In genomic region chr1:120340419-120341171, GRCm38 (mm10) we compare ENCODE assay signal across 9 mouse cellular contexts. TPM values are rescaled to one million over a fixed set of nuclear protein-coding genes. Genes with fewer than 3 reads are reported as not detected.
DNase-seq lines count a peak whose midpoint lies in the region; ATAC-seq and TF ChIP-seq lines count a peak whose summit lies in the region.
"Had no signal": no experiment of that assay in that cellular context is flagged by ENCODE, and none has a peak within 500 bp of the region (broad histone marks: within the 10 kb centered on the region; RNA-seq: fewer than 3 reads in every experiment).

C1ql2 (plus strand) TSS chr1:120340582.

- WGBS in heart, embryonic 15.5 days: 1% methylated on average over 68 of the region's 73 CpGs
- under 1% methylated on average over 72 of the region's 73 CpGs for WGBS in olfactory bulb, adult 2 months

- no peaks in the 10 kb centered on the region for H3K9me3 ChIP-seq in heart, embryonic 15.5 days (replicated peaks)

- H3K27ac ChIP-seq in heart, embryonic 15.5 days: no peak within 1 kb of the TSS
- no peak within 1 kb of the TSS for H3K27ac ChIP-seq in olfactory bulb, adult 2 months (ENCODE audit: insufficient read depth, low read depth, low read length)

- H3K36me3 ChIP-seq in heart, embryonic 15.5 days: no peaks in the 10 kb centered on the region

- peak within 1 kb of the TSS; percentile 39 for H3K4me3 ChIP-seq in heart, embryonic 15.5 days
- peak within 1 kb of the TSS; percentile 17 for H3K4me3 ChIP-seq in olfactory bulb, adult 2 months (ENCODE audit: insufficient read depth, low read depth, low read length)

- H3K27me3 ChIP-seq in heart, embryonic 15.5 days: peaks cover 95% of the 10 kb centered on the region

- DNase-seq in heart, postnatal 36 days: no peak
- peak; percentile 33 for DNase-seq in adrenal gland, postnatal 25 days
- DNase-seq in left cerebral cortex, postnatal 25 days (ENCODE audit: low spot score in 2 of 2): peak; percentile 40 to 51
- no peak for DNase-seq in gastrocnemius, postnatal 4 days (ENCODE audit: low spot score in 2 of 2)
- DNase-seq in kidney, postnatal 14 days: no peak

- no peak for TF ChIP-seq POLR2A in olfactory bulb, adult 2 months (IDR thresholded peaks at IDR 0.05; ENCODE audit: insufficient read depth, low read depth, low read length)

- TF ChIP-seq CTCF in olfactory bulb, adult 2 months (IDR thresholded peaks at IDR 0.05; ENCODE audit: insufficient read depth, low read depth, low read length): no peak

- intact Hi-C loops in heart, postnatal 36 days (cut with DNase I): no loop called here
- intact Hi-C loops in left cerebral cortex, postnatal 25 days (cut with DNase I): loop anchor here (5.0 kb wide), 1 partner anchor 143 kb away; no protein-coding TSS in a partner anchor

- peaks cover 27% of the 10 kb centered on the region for H3K4me1 ChIP-seq in heart, embryonic 15.5 days (replicated peaks)
- peaks cover 24% of the 10 kb centered on the region for H3K4me1 ChIP-seq in olfactory bulb, adult 2 months (ENCODE audit: control insufficient read depth, insufficient read depth, low read length)

- H3K9ac ChIP-seq in heart, embryonic 15.5 days: no peak within 1 kb of the TSS

- peak within 1 kb of the TSS; percentile 62 for H3K4me2 ChIP-seq in heart, embryonic 15.5 days

- peak; percentile 33; the same call in 1 of the 2 replicates for ATAC-seq in heart, embryonic 15.5 days (replicated peaks; ENCODE audit: insufficient number of reproducible peaks, insufficient read depth, low FRiP score, low read depth)
- peak; percentile 69 for ATAC-seq in frontal cortex, adult (ENCODE audit: low TSS enrichment)

RNA-seq across cellular contexts. Expression of gene C1ql2, which starts in this region (rescaled TPM):
- 0.06 TPM in 1 of 2 replicates, not detected in the other for polyA plus RNA-seq in heart, embryonic 15.5 days (2015; fragmentation: Nextera tagmentation; extraction: Ambion mirVana)
- not detected for total RNA-seq in heart, postnatal 36 days (2021)
- total RNA-seq in adrenal gland, postnatal 25 days (2021): not detected in 2 replicates
- total RNA-seq in left cerebral cortex, postnatal 25 days (2021): 1 to 10 TPM; 2.9 to 3.0 TPM
- polyA plus RNA-seq in olfactory bulb, adult 2 months (2012; ENCODE audit: insufficient read depth, insufficient read length, low replicate concordance, missing spikeins): not detected in 2 replicates
- not detected for total RNA-seq in gastrocnemius, postnatal 4 days (2021)
- total RNA-seq: MEL had no signal

Comparison
In these comparisons a context has a peak if more than half of its experiments do, and no peak if none do; other contexts are left out.
1. Peak in ATAC-seq, H3K4me3 ChIP-seq and H3K4me2 ChIP-seq in heart, embryonic 15.5 days; RNA of the gene not detected or under 1 TPM.
2. Peak in DNase-seq in adrenal gland, postnatal 25 days; RNA of the gene not detected or under 1 TPM.
3. DNase-seq: peak in left cerebral cortex, postnatal 25 days (2 of 2); none in heart, postnatal 36 days (0 of 2), gastrocnemius, postnatal 4 days (0 of 2) and kidney, postnatal 14 days (single experiment).